Mouse (Mus musculus) ES-CJ7 (cell line): ENCODE measurements around the gene Polr2h.
"Not testable (repeated sequence)": the region's sequence is repeated elsewhere in the genome, so short reads cannot be mapped to it uniquely, and the experiment has no call there.

Experiments
- DNase-seq: peaks from one replicate; pipeline ENCODE4 v3.0.0; 2011; ENCODE audit warnings: low read depth, low spot score

Polr2h gene

GRCm38 (mm10) chr16:20717181-20717977 lies at the start of gene Polr2h, which contains the start of gene Clcn2:
Gene Polr2h (plus strand): TSS chr16:20717665.
Gene Clcn2 (minus strand): TSS chr16:20717746.
- DNase-seq = peak; percentile 98

GRCm38 (mm10) chr16:20668013-20668412 lies 49.5 kb upstream of the Polr2h start, which contains the start of gene Eif4g1:
Gene Eif4g1 (plus strand): TSS chr16:20668313.
- not testable (repeated sequence) for DNase-seq

GRCm38 (mm10) chr16:20670291-20670690 lies 47.2 kb upstream of the Polr2h start:
- DNase-seq = no peak

GRCm38 (mm10) chr16:20671886-20672285 lies 45.6 kb upstream of the Polr2h start:
- DNase-seq = peak; percentile 71

GRCm38 (mm10) chr16:20672500-20672902 lies 45.0 kb upstream of the Polr2h start:
- peak; percentile 97 for DNase-seq

- DNase-seq = no peak
Observed at GRCm38 (mm10) chr16:20672965-20673705, 44.3 kb upstream of the Polr2h start.

GRCm38 (mm10) chr16:20673706-20674303 lies 43.7 kb upstream of the Polr2h start:
- peak; percentile 78 for DNase-seq

GRCm38 (mm10) chr16:20675213-20675612 lies 42.3 kb upstream of the Polr2h start:
- no peak for DNase-seq

GRCm38 (mm10) chr16:20676702-20677101 lies 40.8 kb upstream of the Polr2h start:
- no peak for DNase-seq

- DNase-seq = no peak
Observed at GRCm38 (mm10) chr16:20677380-20677779, 40.1 kb upstream of the Polr2h start.

- no peak for DNase-seq
Observed at GRCm38 (mm10) chr16:20677974-20678675, 39.3 kb upstream of the Polr2h start.

- no peak for DNase-seq
Observed at GRCm38 (mm10) chr16:20690774-20691173, 26.7 kb upstream of the Polr2h start.

- no peak for DNase-seq
Observed at GRCm38 (mm10) chr16:20691617-20692016, 25.8 kb upstream of the Polr2h start.

GRCm38 (mm10) chr16:20692241-20692965 lies 25.1 kb upstream of the Polr2h start:
- peak; percentile 64 for DNase-seq

GRCm38 (mm10) chr16:20693111-20693701 lies 24.3 kb upstream of the Polr2h start, which contains the start of gene Fam131a:
Gene Fam131a (plus strand): TSS chr16:20693241.
- peak; percentile 84 for DNase-seq

GRCm38 (mm10) chr16:20694781-20695180 lies 22.7 kb upstream of the Polr2h start:
- no peak for DNase-seq

- DNase-seq = peak; percentile 70
Observed at GRCm38 (mm10) chr16:20695622-20696323, 21.7 kb upstream of the Polr2h start.

GRCm38 (mm10) chr16:20699266-20699665 lies 18.2 kb upstream of the Polr2h start:
- DNase-seq = no peak

- no peak for DNase-seq
Observed at GRCm38 (mm10) chr16:20700036-20700435, 17.4 kb upstream of the Polr2h start.

GRCm38 (mm10) chr16:20701316-20701715 lies 16.1 kb upstream of the Polr2h start:
- no peak for DNase-seq
